Mouse (Mus musculus) MEL (cell line): Measurements from ENCODE around the gene Ovol2. TPM values are rescaled to one million over a fixed set of nuclear protein-coding genes. Genes with fewer than 3 reads are reported as not detected.

ENCODE experiments used
- DNase-seq: peaks from one replicate; pipeline ENCODE4 v3.0.0; 2011; ENCODE audit warnings: low read depth, low spot score
- H3K27ac ChIP-seq: 2 replicates; pipeline ENCODE4 v1.5.1; 2012; ENCODE audit warnings: low read depth, mild to moderate bottlenecking, control low read depth, low read length, moderate library complexity; ENCODE audit not compliant: control insufficient read depth
- H3K27me3 ChIP-seq, 2 experiments: fragments of 150-350 bp in 1 of 2; sonication (generic) in 1 of 2; 2 replicates each; pipeline ENCODE4 v1.6.1; 2012; ENCODE audit warnings: low read length in 2 of 2, mild to moderate bottlenecking in 2 of 2, improper control_type of control experiment in 1 of 2, moderate library complexity in 1 of 2; ENCODE audit not compliant: insufficient read depth in 2 of 2, control insufficient read depth in 1 of 2
- H3K36me3 ChIP-seq, 2 experiments: 2 replicates each; pipeline ENCODE4 v1.6.1; 2012 to 2014; ENCODE audit warnings: low read length in 2 of 2, improper control_type of control experiment in 1 of 2, inconsistent platforms in 1 of 2, mild to moderate bottlenecking in 1 of 2; ENCODE audit not compliant: insufficient read depth in 2 of 2, control insufficient read depth in 1 of 2
- H3K4me1 ChIP-seq, 2 experiments: fragments of 150-350 bp in 1 of 2; sonication (generic) in 1 of 2; 2 replicates each; pipeline ENCODE4 v1.6.1; 2012; ENCODE audit warnings: low read length in 2 of 2, improper control_type of control experiment in 1 of 2, mild to moderate bottlenecking in 1 of 2; ENCODE audit not compliant: insufficient read depth in 2 of 2, control insufficient read depth in 1 of 2
- H3K4me3 ChIP-seq, 2 experiments: fragments of 150-350 bp in 1 of 2; sonication (generic) in 1 of 2; 2 replicates each; pipeline ENCODE4 v1.5.1; 2012; ENCODE audit warnings: low read depth in 2 of 2, low read length in 2 of 2, mild to moderate bottlenecking in 2 of 2, moderate library complexity in 2 of 2, control low read depth in 1 of 2, improper control_type of control experiment in 1 of 2; ENCODE audit not compliant: control insufficient read depth in 1 of 2, insufficient read depth in 1 of 2
- H3K79me2 ChIP-seq: 2 replicates; pipeline ENCODE4 v1.6.1; 2012; ENCODE audit warnings: mild to moderate bottlenecking, low read length, moderate library complexity; ENCODE audit not compliant: control insufficient read depth, poor library complexity, insufficient read depth
- H3K9ac ChIP-seq: 2 replicates; pipeline ENCODE4 v1.6.1; 2012; ENCODE audit warnings: low read depth, mild to moderate bottlenecking, control low read depth, low read length, moderate library complexity; ENCODE audit not compliant: control insufficient read depth, poor library complexity, severe bottlenecking
- H3K9me3 ChIP-seq: fragments of 150-350 bp; sonication (generic); replicated peaks from 2 replicates; pipeline ENCODE4 v1.6.1; 2012; ENCODE audit warnings: mild to moderate bottlenecking, low read length, improper control_type of control experiment, moderate library complexity; ENCODE audit not compliant: insufficient read depth
- ELF1 ChIP-seq: IDR thresholded peaks from 2 replicates; pipeline ENCODE4 v1.6.1; 2014; ENCODE audit warnings: low read depth, mild to moderate bottlenecking, inconsistent platforms, low read length, improper control_type of control experiment, moderate library complexity
- EP300 ChIP-seq, 2 experiments: IDR thresholded peaks; 2 replicates each; pipeline ENCODE4 v1.6.1; 2011; ENCODE audit warnings: improper control_type of control experiment in 2 of 2, low read length in 2 of 2, low read depth in 1 of 2, mild to moderate bottlenecking in 1 of 2
- ETS1 ChIP-seq: IDR thresholded peaks from 2 replicates; pipeline ENCODE4 v1.6.1; 2012; ENCODE audit warnings: low read depth, mild to moderate bottlenecking, inconsistent platforms, low read length, improper control_type of control experiment, moderate library complexity
- GABPA ChIP-seq: IDR thresholded peaks from 2 replicates; pipeline ENCODE4 v1.6.1; 2012; ENCODE audit warnings: low read depth, mild to moderate bottlenecking, inconsistent platforms, low read length, improper control_type of control experiment, moderate library complexity
- GATA1 ChIP-seq: IDR thresholded peaks from 2 replicates; pipeline ENCODE4 v1.6.1; 2011; ENCODE audit warnings: low read depth, low read length, improper control_type of control experiment
- HCFC1 ChIP-seq: IDR thresholded peaks from 2 replicates; pipeline ENCODE4 v1.6.1; 2012; ENCODE audit warnings: low read depth, mild to moderate bottlenecking, inconsistent platforms, low read length, improper control_type of control experiment, moderate library complexity
- MAFK ChIP-seq: IDR thresholded peaks from 2 replicates; pipeline ENCODE4 v1.6.1; 2011; ENCODE audit warnings: low read depth, mild to moderate bottlenecking, low read length, improper control_type of control experiment, borderline replicate concordance
- MAZ ChIP-seq: IDR thresholded peaks from 2 replicates; pipeline ENCODE4 v1.6.1; 2012; ENCODE audit warnings: low read depth, mild to moderate bottlenecking, inconsistent platforms, low read length, improper control_type of control experiment
- MXI1 ChIP-seq: IDR thresholded peaks from 2 replicates; pipeline ENCODE4 v1.6.1; 2011; ENCODE audit warnings: mild to moderate bottlenecking, low read depth, low read length, improper control_type of control experiment
- NRF1 ChIP-seq: IDR thresholded peaks from 2 replicates; pipeline ENCODE4 v1.6.1; 2014; ENCODE audit warnings: low read depth, mild to moderate bottlenecking, inconsistent platforms, low read length, improper control_type of control experiment, moderate library complexity; ENCODE audit not compliant: poor library complexity, insufficient read depth, severe bottlenecking
- POLR2AphosphoS5 ChIP-seq: IDR thresholded peaks from 2 replicates; pipeline ENCODE4 v1.6.1; 2012; ENCODE audit warnings: low read depth, borderline replicate concordance, mild to moderate bottlenecking, inconsistent platforms, low read length, moderate library complexity, mixed read lengths
- TBP ChIP-seq: IDR thresholded peaks from 2 replicates; pipeline ENCODE4 v1.8.0; 2011; ENCODE audit warnings: low read depth, low read length, improper control_type of control experiment
- USF1 ChIP-seq: IDR thresholded peaks from 2 replicates; pipeline ENCODE4 v1.6.1; 2014; ENCODE audit warnings: low read depth, mild to moderate bottlenecking, inconsistent platforms, low read length, improper control_type of control experiment, moderate library complexity
- ZC3H11A ChIP-seq: IDR thresholded peaks from 2 replicates; pipeline ENCODE4 v1.6.1; 2012; ENCODE audit warnings: low read depth, mild to moderate bottlenecking, inconsistent platforms, low read length, improper control_type of control experiment
- ZKSCAN1 ChIP-seq: IDR thresholded peaks from 2 replicates; pipeline ENCODE4 v1.6.1; 2012; ENCODE audit warnings: low read depth, mild to moderate bottlenecking, inconsistent platforms, low read length, improper control_type of control experiment, moderate library complexity
- ZNF384 ChIP-seq: IDR thresholded peaks from 2 replicates; pipeline ENCODE4 v1.6.1; 2012; ENCODE audit warnings: low read depth, mild to moderate bottlenecking, inconsistent platforms, low read length, improper control_type of control experiment
- polyA plus RNA-seq, 2 experiments: library from polyadenylated mRNA; stranded (reverse) in 1 of 2; unstranded in 1 of 2; fragments of >175 nt in 1 of 2; fragments of >200 nt in 1 of 2; gene quantifications; 2 replicates each; pipeline versions ENCODE4 v1.2.1 to v1.2.4; 2012; ENCODE audit warnings: low replicate concordance in 2 of 2, low read depth in 1 of 2; ENCODE audit not compliant: insufficient read length in 2 of 2, insufficient read depth in 1 of 2, missing spikeins in 1 of 2
- total RNA-seq: library from RNA; depleted of rRNA; stranded (reverse); fragments of 300-350 nt; gene quantifications from 2 replicates; pipeline ENCODE4 v1.2.3, GENCODE M21; 2012

The Ovol2 gene
- total and polyA plus RNA-seq, 3 experiments = not detected

DNA sequence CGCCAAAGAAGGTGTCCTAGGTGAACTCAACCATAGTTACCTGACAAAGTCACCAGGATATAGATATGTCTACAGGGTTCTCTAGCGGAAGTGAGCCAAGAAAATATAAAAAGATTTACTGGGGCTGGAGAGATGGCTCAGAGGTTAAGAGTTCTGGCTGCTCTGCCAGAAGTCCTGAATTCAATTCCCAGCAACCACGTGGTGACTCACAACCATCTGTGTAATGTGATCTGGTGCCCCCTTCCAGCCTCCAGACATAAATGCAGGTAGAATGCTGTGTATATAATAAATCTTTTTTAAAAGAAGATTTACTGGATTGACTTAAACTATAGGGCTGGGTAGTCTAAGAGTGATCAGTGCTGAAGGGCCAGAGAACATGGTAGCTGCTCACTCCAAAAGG is 50.5 kb downstream of the Ovol2 start:
- no peaks in the 10 kb centered on the region for H3K27me3 ChIP-seq
- no peak for DNase-seq
- TF ChIP-seq GABPA (no peak), POLR2AphosphoS5 (no peak), ETS1 (no peak), ZNF384 (no peak), TBP (no peak), HCFC1 (no peak), MXI1 (no peak), ZC3H11A (no peak), MAZ (no peak), MAFK (no peak)
- TF ChIP-seq, all 39 proteins: peak for 0
- Histone ChIP-seq H3K9ac (no peak overlapping the region), H3K36me3 (peaks cover 2 to 10% of the 10 kb centered on the region in 2 experiments; a peak in 3 of 4 replicates), H3K79me2 (0 out of 2 replicates have a peak, but pooled peaks cover 1% of the 10 kb centered on the region), H3K9me3 (no peaks in the 10 kb centered on the region), H3K27ac (no peak overlapping the region), H3K4me1 (peaks cover 0 to 3% of the 10 kb centered on the region in 2 experiments; a peak in 2 of 4 replicates), H3K4me3 (no peak overlapping the region)

DNA sequence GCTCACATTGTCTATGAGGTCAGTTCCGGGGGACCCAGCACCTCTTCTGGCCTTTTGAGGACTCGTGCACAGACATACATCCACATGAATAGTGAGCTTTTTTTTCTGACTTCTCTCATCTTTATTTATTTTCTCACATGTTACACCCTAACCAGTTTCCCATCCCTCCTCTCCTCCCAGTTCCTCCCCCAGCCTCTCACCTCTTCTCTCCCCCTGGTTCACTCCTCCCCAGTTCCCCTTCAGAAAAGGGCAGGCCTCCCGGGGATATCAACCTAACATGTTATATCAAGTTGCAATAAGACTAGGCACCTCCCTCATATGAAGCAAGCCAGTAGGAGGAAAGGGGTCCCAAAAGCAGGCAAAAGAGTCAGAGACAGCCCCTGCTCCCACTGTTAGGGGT is 51.4 kb downstream of the Ovol2 start:
- no peaks in the 10 kb centered on the region for H3K27me3 ChIP-seq
- no peak for TF ChIP-seq USF1
- peak; percentile 51; the same call in 1 of the 2 replicates for TF ChIP-seq ZNF384
- TF ChIP-seq GATA1 = no peak
- TF ChIP-seq ZKSCAN1 = no peak
- TF ChIP-seq EP300 (IDR thresholded peaks at IDR 0.05; ENCODE audit: low read depth in 1 of 2, low read length in 2 of 2) = no peak
- no peak for TF ChIP-seq TBP
- TF ChIP-seq NRF1 = no peak
- TF ChIP-seq ELF1 = no peak
- peaks cover 0 to 3% of the 10 kb centered on the region in 2 experiments; a peak in 2 of 4 replicates for H3K4me1 ChIP-seq
- H3K9ac ChIP-seq = no peak overlapping the region
- 0 out of 2 replicates have a peak, but pooled peaks cover 1% of the 10 kb centered on the region for H3K79me2 ChIP-seq
- peaks cover 2 to 10% of the 10 kb centered on the region in 2 experiments for H3K36me3 ChIP-seq
- H3K27ac ChIP-seq = no peak overlapping the region
- no peak overlapping the region for H3K4me3 ChIP-seq
- DNase-seq = peak; percentile 64
- H3K9me3 ChIP-seq = no peaks in the 10 kb centered on the region
